Mouse (Mus musculus): ENCODE results near the gene Ksr1. TPM values are rescaled to one million over a fixed set of nuclear protein-coding genes. Genes with fewer than 3 reads are reported as not detected.

Ksr1 gene
- total and polyA plus RNA-seq, 2 experiments = 0.65 to 1.5 TPM

DNA sequence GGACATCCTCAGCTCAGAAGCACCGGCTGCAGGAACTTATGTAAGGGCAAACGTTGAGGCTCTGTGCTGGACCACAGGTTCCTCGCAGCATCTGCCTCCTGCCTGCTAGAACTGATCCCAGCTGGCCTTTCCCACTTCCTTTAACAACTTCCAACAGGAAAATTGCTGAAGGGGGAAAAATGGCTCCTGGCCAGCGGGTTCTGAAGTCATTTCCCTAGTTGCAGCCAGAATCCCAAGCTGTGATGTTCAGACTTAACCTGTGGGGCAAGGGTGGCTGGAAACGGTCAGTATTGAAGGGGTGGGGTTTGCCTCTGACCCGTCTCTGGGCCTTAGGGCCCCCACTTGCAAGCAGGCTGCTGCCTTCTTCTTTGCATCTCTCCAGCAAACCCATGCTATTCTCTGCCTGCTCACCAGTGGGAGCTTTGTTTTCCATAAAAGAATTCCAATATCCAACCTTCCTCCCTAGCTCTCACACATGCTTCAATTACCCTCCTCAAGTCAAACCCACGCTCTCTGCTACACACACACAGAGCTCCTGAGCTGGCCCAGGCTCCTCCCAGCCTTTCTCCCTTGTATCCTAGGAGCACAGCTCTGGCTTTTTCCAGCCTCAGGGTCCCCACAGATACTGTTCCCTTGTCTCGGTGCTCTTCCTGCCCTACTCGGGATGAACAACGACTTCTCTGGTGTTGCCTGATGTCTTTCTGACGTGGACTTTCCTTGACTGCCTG, 80.6 kb downstream of the Ksr1 start:
- no peak for DNase-seq (ENCODE audit: extremely low read depth, low read depth, low spot score)
- no peaks in the 10 kb centered on the region for H3K27me3 ChIP-seq (ENCODE audit: control insufficient read depth, insufficient read depth, low read length)
- H3K4me1 ChIP-seq (ENCODE audit: control insufficient read depth, insufficient read depth, low read length) = no peaks in the 10 kb centered on the region
- H3K36me3 ChIP-seq (ENCODE audit: control insufficient read depth, insufficient read depth, low read length) = no peaks in the 10 kb centered on the region
- H3K79me2 ChIP-seq (ENCODE audit: control insufficient read depth, insufficient read depth, low read length) = no peaks in the 10 kb centered on the region
- no peak overlapping the region for H3K4me3 ChIP-seq (ENCODE audit: insufficient read depth, low read depth, low read length)
- no peak overlapping the region for H3K9ac ChIP-seq (ENCODE audit: low read depth, low read length)
- TF ChIP-seq CTCF (IDR thresholded peaks at IDR 0.05; ENCODE audit: low read depth, low read length) = no peak
- TF ChIP-seq POLR2A (IDR thresholded peaks at IDR 0.05; ENCODE audit: extremely low read depth, insufficient read depth, low read length) = no peak
- no peak overlapping the region for H3K27ac ChIP-seq (replicated peaks; ENCODE audit: insufficient read depth, low read depth, low read length)
- whole genome bisulfite sequencing = 76% methylated on average over 11 of the region's 11 CpGs

DNA sequence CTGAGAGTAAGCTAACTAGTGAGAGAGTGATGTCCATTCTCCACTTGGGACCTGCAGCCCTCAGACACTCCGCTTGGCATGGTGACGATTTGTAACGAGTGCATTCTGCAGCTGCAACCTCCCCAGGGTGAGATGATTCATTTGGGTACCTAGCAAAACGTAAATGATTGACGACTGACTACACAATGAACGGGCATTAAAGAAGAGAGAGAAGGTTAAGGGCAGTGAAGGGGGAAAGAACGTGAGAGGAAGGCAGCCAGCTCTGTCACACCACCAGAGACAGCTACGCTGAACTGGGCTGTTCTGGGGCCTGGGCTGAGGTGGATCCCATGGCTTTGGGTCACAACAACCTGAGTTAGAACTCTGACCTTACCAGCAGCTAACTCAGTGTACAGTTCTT, 81.9 kb downstream of the Ksr1 start:
- H3K79me2 ChIP-seq (ENCODE audit: control insufficient read depth, insufficient read depth, low read length) = no peaks in the 10 kb centered on the region
- H3K4me1 ChIP-seq (ENCODE audit: control insufficient read depth, insufficient read depth, low read length) = no peaks in the 10 kb centered on the region
- 72% methylated on average over 8 of the region's 8 CpGs for WGBS
- no peaks in the 10 kb centered on the region for H3K36me3 ChIP-seq (ENCODE audit: control insufficient read depth, insufficient read depth, low read length)
- H3K27me3 ChIP-seq (ENCODE audit: control insufficient read depth, insufficient read depth, low read length) = no peaks in the 10 kb centered on the region
- TF ChIP-seq POLR2A (IDR thresholded peaks at IDR 0.05; ENCODE audit: extremely low read depth, insufficient read depth, low read length) = no peak
- no peak for TF ChIP-seq CTCF (IDR thresholded peaks at IDR 0.05; ENCODE audit: low read depth, low read length)
- no peak overlapping the region for H3K9ac ChIP-seq (ENCODE audit: low read depth, low read length)
- H3K27ac ChIP-seq (replicated peaks; ENCODE audit: insufficient read depth, low read depth, low read length) = no peak overlapping the region
- DNase-seq (ENCODE audit: extremely low read depth, low read depth, low spot score) = no peak
- H3K4me3 ChIP-seq (ENCODE audit: insufficient read depth, low read depth, low read length) = no peak overlapping the region

DNA sequence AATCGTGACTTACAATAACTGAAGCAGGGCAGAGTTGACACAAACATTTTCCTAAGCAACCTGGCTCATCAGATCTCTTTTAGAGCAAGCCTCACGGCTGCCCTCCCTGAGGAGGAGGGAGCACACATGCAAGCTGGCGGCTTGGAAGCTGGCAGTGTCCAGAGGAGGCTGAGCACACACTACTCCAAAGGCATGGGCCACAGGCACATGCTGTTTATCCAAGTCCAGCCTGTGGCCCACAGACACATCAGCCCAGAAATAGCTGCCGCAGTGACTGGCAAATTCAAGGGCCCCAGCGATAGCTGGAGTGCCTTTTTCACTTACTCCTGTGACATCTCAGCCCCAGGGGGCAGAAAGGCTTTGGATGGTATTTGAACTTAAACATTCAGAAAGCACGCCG, 82.6 kb downstream of the Ksr1 start:
- H3K4me3 ChIP-seq (ENCODE audit: insufficient read depth, low read depth, low read length) = no peak overlapping the region
- no peaks in the 10 kb centered on the region for H3K27me3 ChIP-seq (ENCODE audit: control insufficient read depth, insufficient read depth, low read length)
- no peak overlapping the region for H3K9ac ChIP-seq (ENCODE audit: low read depth, low read length)
- no peaks in the 10 kb centered on the region for H3K4me1 ChIP-seq (ENCODE audit: control insufficient read depth, insufficient read depth, low read length)
- TF ChIP-seq POLR2A (IDR thresholded peaks at IDR 0.05; ENCODE audit: extremely low read depth, insufficient read depth, low read length) (no peak), CTCF (IDR thresholded peaks at IDR 0.05; ENCODE audit: low read depth, low read length) (no peak)
- no peak overlapping the region for H3K27ac ChIP-seq (replicated peaks; ENCODE audit: insufficient read depth, low read depth, low read length)
- H3K79me2 ChIP-seq (ENCODE audit: control insufficient read depth, insufficient read depth, low read length) = no peaks in the 10 kb centered on the region
- no peak for DNase-seq (ENCODE audit: extremely low read depth, low read depth, low spot score)
- H3K36me3 ChIP-seq (ENCODE audit: control insufficient read depth, insufficient read depth, low read length) = no peaks in the 10 kb centered on the region
- 87% methylated on average over 7 of the region's 7 CpGs for WGBS

DNA sequence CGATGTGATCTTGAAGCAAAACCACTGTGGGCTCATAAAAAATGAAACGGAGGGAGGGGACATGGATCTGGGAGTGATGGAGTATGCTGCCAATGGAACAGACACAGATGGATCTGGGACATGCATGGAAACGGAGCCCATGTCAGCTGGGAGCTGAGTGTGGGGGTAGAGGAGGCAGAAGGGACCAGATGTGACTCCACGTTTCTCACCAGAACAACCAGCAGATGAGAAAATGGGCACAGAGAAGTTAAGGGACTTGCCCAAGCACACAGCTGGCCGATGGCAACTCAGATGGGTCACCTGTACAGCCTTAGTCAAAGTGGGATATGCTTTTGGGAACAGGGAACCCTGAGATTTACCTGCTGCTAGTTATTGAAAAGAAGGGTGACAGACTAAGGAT, 83.3 kb downstream of the Ksr1 start:
- Histone ChIP-seq H3K4me1 (ENCODE audit: control insufficient read depth, insufficient read depth, low read length) (no peaks in the 10 kb centered on the region; the same call in 1 of the 2 replicates), H3K9ac (ENCODE audit: low read depth, low read length) (no peak overlapping the region), H3K79me2 (ENCODE audit: control insufficient read depth, insufficient read depth, low read length) (no peaks in the 10 kb centered on the region), H3K27ac (replicated peaks; ENCODE audit: insufficient read depth, low read depth, low read length) (no peak overlapping the region), H3K27me3 (ENCODE audit: control insufficient read depth, insufficient read depth, low read length) (no peaks in the 10 kb centered on the region), H3K36me3 (ENCODE audit: control insufficient read depth, insufficient read depth, low read length) (no peaks in the 10 kb centered on the region), H3K4me3 (ENCODE audit: insufficient read depth, low read depth, low read length) (no peak overlapping the region)
- DNase-seq (ENCODE audit: extremely low read depth, low read depth, low spot score) = no peak
- 94% methylated on average over 5 of the region's 5 CpGs for WGBS
- TF ChIP-seq CTCF (IDR thresholded peaks at IDR 0.05; ENCODE audit: low read depth, low read length) (no peak), POLR2A (IDR thresholded peaks at IDR 0.05; ENCODE audit: extremely low read depth, insufficient read depth, low read length) (no peak)

DNA sequence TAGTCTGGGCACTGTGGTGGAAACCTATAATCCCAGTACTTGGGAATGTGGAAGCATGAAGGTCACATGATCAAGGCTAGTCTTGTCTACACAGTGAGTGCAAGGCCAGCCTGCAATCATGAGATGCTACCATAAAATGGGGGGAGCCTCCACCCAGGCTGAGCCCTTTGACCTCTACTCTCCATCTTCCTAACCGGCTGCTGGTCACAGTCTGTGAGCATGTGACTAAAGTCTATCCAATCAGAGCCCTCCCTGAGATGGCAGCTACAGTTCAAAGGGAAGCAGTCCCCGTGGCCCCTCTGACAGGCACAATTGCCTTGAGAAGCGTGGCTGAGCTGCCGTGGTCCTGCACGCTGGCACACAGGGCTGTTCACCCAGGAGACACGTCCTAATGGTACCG, 84.4 kb downstream of the Ksr1 start:
- H3K27ac ChIP-seq (replicated peaks; ENCODE audit: insufficient read depth, low read depth, low read length) = no peak overlapping the region
- WGBS = 65% methylated on average over 7 of the region's 7 CpGs
- no peak for DNase-seq (ENCODE audit: extremely low read depth, low read depth, low spot score)

DNA sequence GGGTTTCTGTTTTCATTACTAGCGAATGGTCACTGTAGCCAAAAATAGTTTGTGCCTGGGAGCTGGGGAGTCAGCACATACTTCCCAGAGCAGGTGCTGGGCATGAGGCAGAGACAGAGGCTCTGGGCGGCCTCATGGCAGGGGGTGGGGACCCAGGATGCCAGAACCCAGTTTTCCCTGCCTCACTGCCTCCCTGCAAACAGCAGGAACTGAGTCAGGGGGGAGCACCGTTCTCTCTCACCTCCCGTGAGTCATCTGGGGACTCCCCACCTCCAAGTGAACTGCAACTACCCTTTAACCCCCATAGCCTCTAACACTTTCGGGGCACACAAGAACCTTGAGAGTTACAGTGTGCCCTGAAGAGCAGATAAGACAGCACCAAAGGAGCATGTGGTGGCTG, 86.4 kb downstream of the Ksr1 start:
- TF ChIP-seq CTCF (IDR thresholded peaks at IDR 0.05; ENCODE audit: low read depth, low read length) (no peak), POLR2A (IDR thresholded peaks at IDR 0.05; ENCODE audit: extremely low read depth, insufficient read depth, low read length) (no peak)
- H3K79me2 ChIP-seq (ENCODE audit: control insufficient read depth, insufficient read depth, low read length) = no peaks in the 10 kb centered on the region
- H3K9ac ChIP-seq (ENCODE audit: low read depth, low read length) = no peak overlapping the region
- H3K27me3 ChIP-seq (ENCODE audit: control insufficient read depth, insufficient read depth, low read length) = no peaks in the 10 kb centered on the region
- H3K36me3 ChIP-seq (ENCODE audit: control insufficient read depth, insufficient read depth, low read length) = no peaks in the 10 kb centered on the region
- 72% methylated on average over 5 of the region's 5 CpGs for WGBS
- DNase-seq (ENCODE audit: extremely low read depth, low read depth, low spot score) = no peak
- no peak overlapping the region for H3K4me3 ChIP-seq (ENCODE audit: insufficient read depth, low read depth, low read length)
- no peak overlapping the region for H3K27ac ChIP-seq (replicated peaks; ENCODE audit: insufficient read depth, low read depth, low read length)
- no peaks in the 10 kb centered on the region; the same call in 1 of the 2 replicates for H3K4me1 ChIP-seq (ENCODE audit: control insufficient read depth, insufficient read depth, low read length)

More for the DNA sequence above, 84.4 kb downstream of the Ksr1 start:
- Histone ChIP-seq H3K9ac (ENCODE audit: low read depth, low read length) (no peak overlapping the region), H3K36me3 (ENCODE audit: control insufficient read depth, insufficient read depth, low read length) (no peaks in the 10 kb centered on the region), H3K79me2 (ENCODE audit: control insufficient read depth, insufficient read depth, low read length) (no peaks in the 10 kb centered on the region), H3K4me3 (ENCODE audit: insufficient read depth, low read depth, low read length) (no peak overlapping the region), H3K27me3 (ENCODE audit: control insufficient read depth, insufficient read depth, low read length) (no peaks in the 10 kb centered on the region), H3K4me1 (ENCODE audit: control insufficient read depth, insufficient read depth, low read length) (no peaks in the 10 kb centered on the region; the same call in 1 of the 2 replicates)
- TF ChIP-seq CTCF (IDR thresholded peaks at IDR 0.05; ENCODE audit: low read depth, low read length) (no peak), POLR2A (IDR thresholded peaks at IDR 0.05; ENCODE audit: extremely low read depth, insufficient read depth, low read length) (no peak)

Measured in liver, adult 2 months (tissue).